Mouse (Mus musculus) limb, embryonic 13.5 days (tissue): ENCODE measurements around the gene Fam53b. TPM values are rescaled to one million over a fixed set of nuclear protein-coding genes. Genes with fewer than 3 reads are reported as not detected.
A peak's percentile ranks its signal among the peaks of the same experiment; 100 is the strongest.

Experiments
- ATAC-seq: fragments of 200-750 bp; cut with Nextera tagmentation; 2 replicates; pipeline ENCODE4 v1.8.0; 2017; ENCODE audit warnings: low read depth, moderate number of reproducible peaks, moderate TSS enrichment; ENCODE audit not compliant: low FRiP score
- H3K27ac ChIP-seq: fragments of 300-500 bp; sonication (generic); 2 replicates; pipeline ENCODE4 v1.5.1; 2015; ENCODE audit warnings: inconsistent platforms, mild to moderate bottlenecking, moderate library complexity
- H3K27me3 ChIP-seq: fragments of 300-500 bp; sonication (generic); 2 replicates; pipeline ENCODE4 v1.6.1; 2015; ENCODE audit warnings: mild to moderate bottlenecking, inconsistent platforms
- H3K36me3 ChIP-seq: fragments of 300-500 bp; sonication (generic); 2 replicates; pipeline ENCODE4 v1.6.1; 2015; ENCODE audit warnings: inconsistent platforms, mild to moderate bottlenecking, moderate library complexity
- H3K4me1 ChIP-seq: fragments of 300-500 bp; sonication (generic); 2 replicates; pipeline ENCODE4 v1.6.1; 2015; ENCODE audit warnings: inconsistent platforms
- H3K4me2 ChIP-seq: fragments of 300-500 bp; sonication (generic); replicated peaks from 2 replicates; pipeline ENCODE4 v1.6.1; 2015; ENCODE audit warnings: inconsistent platforms, mild to moderate bottlenecking, moderate library complexity
- H3K4me3 ChIP-seq: fragments of 300-500 bp; sonication (generic); 2 replicates; pipeline ENCODE4 v1.5.1; 2015; ENCODE audit warnings: moderate library complexity, mild to moderate bottlenecking, inconsistent platforms
- H3K9ac ChIP-seq: fragments of 300-500 bp; sonication (generic); 2 replicates; pipeline ENCODE4 v1.6.1; 2015; ENCODE audit warnings: mild to moderate bottlenecking, inconsistent platforms
- H3K9me3 ChIP-seq: fragments of 300-500 bp; sonication (generic); 2 replicates; pipeline ENCODE4 v1.6.1; 2016; ENCODE audit warnings: inconsistent platforms
- WGBS: fragments of 180-500 bp; shearing (Covaris S2); methylation state at CpG from one replicate; pipeline ENCODE4 v1.1.7; 2015; 5-methylcytosine and 5-hydroxymethylcytosine counted together
- polyA plus RNA-seq: library from polyadenylated mRNA; unstranded; fragments of >200 nt; fragmentation: Nextera tagmentation; extraction: Ambion mirVana; gene quantifications from 2 replicates; pipeline ENCODE4 v1.2.1, GENCODE M21; 2015

The Fam53b gene
- polyA plus RNA-seq, 1 experiment from 2014 or later, result 26.4 TPM

DNA sequence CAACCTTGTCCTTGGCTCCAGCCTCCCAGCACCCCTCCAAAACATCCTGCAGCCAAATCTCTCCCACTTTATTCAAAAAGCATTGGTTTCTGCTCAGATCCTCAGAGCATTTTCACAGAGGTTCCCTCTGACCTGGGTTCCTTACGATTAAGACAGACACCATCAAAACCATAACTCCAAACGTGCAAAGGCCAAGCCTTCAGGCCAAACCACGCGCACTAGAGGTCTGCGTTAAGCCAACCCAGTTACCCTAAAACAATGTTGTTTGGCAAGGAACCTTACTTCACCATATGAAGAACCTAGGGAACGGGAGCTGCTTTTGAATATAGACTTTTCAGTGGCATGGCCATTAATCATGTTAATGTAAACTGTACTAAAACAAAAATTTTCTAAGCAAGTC, 4.0 kb downstream of the Fam53b start:
- Histone ChIP-seq H3K9ac (peak overlapping the region; percentile 54; the same call in 1 of the 2 replicates), H3K27ac (peak overlapping the region; percentile 85; the same call in 1 of the 2 replicates), H3K27me3 (no peaks in the 10 kb centered on the region), H3K4me3 (0 out of 2 replicates have a peak overlapping the region, but pooled peaks have one; percentile 10), H3K4me1 (peaks cover 80% of the 10 kb centered on the region), H3K4me2 (peak overlapping the region; percentile 86), H3K36me3 (0 out of 2 replicates have a peak, but pooled peaks cover 11% of the 10 kb centered on the region), H3K9me3 (no peaks in the 10 kb centered on the region)
- WGBS, result 27% methylated on average over 6 of the region's 6 CpGs
- no peak for ATAC-seq

DNA sequence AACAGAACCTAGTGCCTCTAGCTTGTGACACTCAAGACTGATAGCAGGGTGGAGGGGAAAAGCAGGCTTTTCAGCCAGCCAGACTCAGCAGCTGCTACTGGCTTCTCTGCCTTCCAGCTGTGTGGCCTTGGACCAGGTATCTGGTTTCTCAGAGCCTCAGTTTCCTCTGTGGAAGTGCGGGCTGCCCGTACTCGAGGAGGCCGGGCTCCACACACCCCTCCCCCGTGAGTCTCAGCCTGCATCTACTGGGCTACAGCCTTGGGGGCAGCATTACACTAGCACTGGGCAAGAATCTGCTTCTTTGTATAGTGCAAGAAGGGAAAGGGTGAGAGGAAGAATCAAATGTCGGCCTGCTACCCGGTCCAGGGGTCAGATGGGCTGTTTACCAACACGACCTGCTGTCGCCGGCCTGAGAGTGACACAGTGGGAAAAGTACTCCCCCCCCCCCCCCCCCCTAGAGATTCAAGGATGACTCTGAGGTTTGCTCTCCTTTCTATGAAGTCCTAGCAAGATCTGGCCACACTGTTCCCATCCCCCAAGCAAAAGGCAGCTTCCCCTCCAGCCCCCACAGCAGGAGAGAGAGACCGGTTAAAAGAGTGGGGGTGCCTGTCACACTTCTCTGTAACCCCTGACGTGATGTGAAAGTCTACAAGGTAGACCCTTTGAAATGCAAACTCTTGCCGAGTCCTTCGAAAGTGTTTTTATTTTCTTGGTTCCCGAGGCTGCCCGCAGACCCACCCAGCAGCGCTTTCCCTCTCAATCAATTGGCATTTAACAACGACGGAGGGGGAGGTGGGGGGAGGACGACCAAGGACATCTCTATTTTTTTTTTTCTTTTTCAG, 4.6 kb downstream of the Fam53b start:
- ATAC-seq, result peak; percentile 31; the same call in 1 of the 2 replicates
- H3K4me2 ChIP-seq, result peak overlapping the region; percentile 86
- H3K27ac ChIP-seq, result peak overlapping the region; percentile 85; the same call in 1 of the 2 replicates
- 3% methylated on average over 20 of the region's 20 CpGs for WGBS
- peak overlapping the region; percentile 10 for H3K4me3 ChIP-seq
- no peaks in the 10 kb centered on the region for H3K9me3 ChIP-seq
- 0 out of 2 replicates have a peak, but pooled peaks cover 11% of the 10 kb centered on the region for H3K36me3 ChIP-seq
- H3K9ac ChIP-seq, result peak overlapping the region; percentile 54; the same call in 1 of the 2 replicates
- no peaks in the 10 kb centered on the region for H3K27me3 ChIP-seq
- peaks cover 80% of the 10 kb centered on the region for H3K4me1 ChIP-seq

DNA sequence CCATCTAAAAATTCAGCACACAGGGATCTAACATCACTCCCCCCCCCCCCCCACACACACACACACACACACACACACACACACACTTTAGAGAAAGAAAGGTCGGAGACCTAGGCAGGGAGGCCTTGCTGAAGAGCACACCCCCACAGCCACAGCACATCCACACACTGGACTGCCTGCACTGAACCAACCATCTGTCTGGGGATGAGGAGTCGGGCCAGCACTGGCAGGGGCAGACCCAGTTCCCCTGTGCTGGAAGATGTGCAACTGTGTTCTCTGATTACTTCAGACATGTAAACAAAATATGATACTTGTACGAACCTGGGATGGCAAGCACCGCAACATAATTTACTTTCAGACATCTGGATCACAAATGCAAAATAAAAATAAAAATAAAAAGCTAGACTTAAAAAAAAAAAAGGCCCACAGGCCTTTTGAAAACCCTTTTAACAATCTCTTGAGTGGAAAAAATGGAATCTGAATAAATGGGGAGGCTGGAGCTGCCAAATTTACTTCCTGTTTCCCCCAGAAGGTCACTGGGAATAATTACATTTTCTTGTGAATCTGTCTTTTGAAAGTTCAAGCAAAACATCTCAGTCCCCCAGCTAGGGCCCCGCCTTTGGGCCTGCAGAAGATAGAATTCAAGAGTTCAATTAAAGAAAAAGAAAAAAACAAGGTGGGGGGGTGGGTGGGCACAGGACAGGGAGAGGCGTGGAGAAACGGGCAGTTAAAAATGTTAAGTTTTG, 5.5 kb downstream of the Fam53b start:
- Histone ChIP-seq H3K4me2 (peak overlapping the region; percentile 86), H3K9ac (peak overlapping the region; percentile 54)
- WGBS, result 35% methylated on average over 7 of the region's 7 CpGs

DNA sequence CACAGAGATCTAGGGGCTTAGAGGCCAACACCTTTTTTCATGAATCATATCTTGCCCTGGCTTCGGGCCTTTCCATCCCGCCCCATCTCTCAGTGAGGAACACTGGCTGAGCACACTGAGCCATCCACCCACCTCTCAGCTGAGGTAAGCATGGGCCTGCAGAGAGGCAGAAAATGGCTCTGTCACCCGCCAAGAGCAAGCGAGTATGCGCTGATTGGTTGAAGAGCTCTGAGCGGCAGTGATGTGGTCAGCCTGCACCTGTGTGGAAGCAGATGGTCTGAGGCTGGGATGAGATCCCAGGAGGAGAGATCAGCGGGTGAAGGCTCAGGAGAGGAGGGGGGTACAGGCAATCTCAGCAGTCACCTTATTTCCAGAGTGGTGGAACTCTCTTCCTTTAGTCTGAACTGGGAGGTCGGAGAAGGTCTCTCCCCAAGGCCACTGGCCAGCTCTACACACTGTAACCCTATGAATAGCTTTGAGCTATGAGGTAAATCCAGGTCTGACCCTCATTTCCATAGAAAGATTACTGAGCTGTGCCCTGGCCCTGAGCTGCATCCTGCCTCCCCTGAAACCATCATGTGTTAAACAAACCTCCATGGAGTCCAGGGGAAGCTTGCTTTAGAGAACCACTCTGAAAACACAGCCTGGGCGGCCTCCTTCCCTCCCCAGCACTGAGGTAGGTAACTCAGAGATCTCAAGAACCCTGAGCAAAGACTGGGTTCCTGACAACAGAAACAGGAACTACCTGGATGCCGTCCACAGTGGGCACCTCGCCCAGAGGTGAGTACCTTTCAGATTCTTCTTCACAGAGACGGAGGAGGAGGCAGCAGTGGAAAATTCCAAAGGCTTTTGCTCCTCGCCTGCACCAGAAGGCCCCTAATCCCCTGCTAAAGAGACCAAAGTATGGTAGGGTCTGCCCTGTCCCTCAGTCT, 6.5 kb downstream of the Fam53b start:
- H3K9me3 ChIP-seq, result no peaks in the 10 kb centered on the region
- H3K27ac ChIP-seq, result peak overlapping the region; percentile 70
- H3K4me3 ChIP-seq, result no peak overlapping the region
- 71% methylated on average over 13 of the region's 13 CpGs for WGBS
- H3K27me3 ChIP-seq, result no peaks in the 10 kb centered on the region
- peak overlapping the region; percentile 23; the same call in 1 of the 2 replicates for H3K4me2 ChIP-seq
- H3K9ac ChIP-seq, result peak overlapping the region; percentile 15; the same call in 1 of the 2 replicates
- no peak for ATAC-seq
- H3K4me1 ChIP-seq, result peaks cover 91% of the 10 kb centered on the region
- H3K36me3 ChIP-seq, result peaks cover 15% of the 10 kb centered on the region

More for the DNA sequence above, 5.5 kb downstream of the Fam53b start:
- ATAC-seq, result no peak
- 0 out of 2 replicates have a peak, but pooled peaks cover 11% of the 10 kb centered on the region for H3K36me3 ChIP-seq
- H3K27me3 ChIP-seq, result no peaks in the 10 kb centered on the region
- no peak overlapping the region for H3K4me3 ChIP-seq
- H3K9me3 ChIP-seq, result no peaks in the 10 kb centered on the region
- H3K4me1 ChIP-seq, result peaks cover 86% of the 10 kb centered on the region
- H3K27ac ChIP-seq, result peak overlapping the region; percentile 85; the same call in 1 of the 2 replicates

DNA sequence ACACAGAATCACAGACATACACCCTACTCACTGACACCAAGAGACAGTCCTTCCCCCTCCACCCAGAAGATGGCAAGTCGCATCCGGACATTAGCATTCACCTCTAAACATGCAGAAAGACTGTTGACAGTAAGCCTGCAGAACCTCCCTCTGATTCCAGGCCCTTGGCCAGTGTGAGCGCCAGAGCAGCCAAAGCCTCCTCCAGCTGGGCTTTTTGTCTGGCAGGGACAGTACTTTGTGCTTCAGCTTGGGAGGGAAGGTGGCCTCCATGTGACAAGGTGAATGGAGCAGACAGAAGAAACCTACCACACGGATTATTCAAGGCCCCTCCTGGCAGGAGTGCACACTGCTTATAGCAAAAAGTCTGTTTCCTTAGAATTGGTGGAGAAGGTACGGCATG, 7.4 kb downstream of the Fam53b start:
- Histone ChIP-seq H3K36me3 (peaks cover 16% of the 10 kb centered on the region), H3K9me3 (no peaks in the 10 kb centered on the region), H3K4me3 (no peak overlapping the region), H3K4me1 (peaks cover 89% of the 10 kb centered on the region), H3K4me2 (no peak overlapping the region), H3K9ac (no peak overlapping the region), H3K27me3 (no peaks in the 10 kb centered on the region), H3K27ac (no peak overlapping the region)
- ATAC-seq, result no peak
- WGBS, result 80% methylated on average over 5 of the region's 5 CpGs

DNA sequence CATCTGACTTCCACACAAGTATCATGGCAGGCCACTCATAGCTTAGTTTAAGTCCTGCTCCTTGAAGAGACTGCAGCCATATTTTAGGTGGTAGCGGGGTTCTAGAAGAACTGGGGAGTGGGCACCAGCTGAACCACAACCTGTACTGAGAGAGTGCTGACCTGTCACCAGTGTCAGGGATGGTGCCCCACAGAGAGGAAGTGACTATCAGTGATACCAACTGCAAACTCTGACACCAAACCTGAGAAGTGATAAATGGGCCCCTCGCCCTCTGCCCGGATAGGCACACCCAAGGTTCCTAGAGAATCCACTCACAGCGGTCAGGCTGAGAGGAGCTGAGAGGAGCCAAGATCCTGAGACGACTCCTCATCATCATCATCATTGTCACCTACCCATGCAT, 8.7 kb downstream of the Fam53b start:
- no peak for ATAC-seq
- no peaks in the 10 kb centered on the region for H3K27me3 ChIP-seq
- no peak overlapping the region for H3K4me2 ChIP-seq
- no peaks in the 10 kb centered on the region for H3K9me3 ChIP-seq
- H3K4me1 ChIP-seq, result peaks cover 82% of the 10 kb centered on the region
- no peak overlapping the region for H3K27ac ChIP-seq
- H3K9ac ChIP-seq, result no peak overlapping the region
- 88% methylated on average over 5 of the region's 5 CpGs for WGBS
- H3K36me3 ChIP-seq, result peaks cover 16% of the 10 kb centered on the region
- H3K4me3 ChIP-seq, result no peak overlapping the region

DNA sequence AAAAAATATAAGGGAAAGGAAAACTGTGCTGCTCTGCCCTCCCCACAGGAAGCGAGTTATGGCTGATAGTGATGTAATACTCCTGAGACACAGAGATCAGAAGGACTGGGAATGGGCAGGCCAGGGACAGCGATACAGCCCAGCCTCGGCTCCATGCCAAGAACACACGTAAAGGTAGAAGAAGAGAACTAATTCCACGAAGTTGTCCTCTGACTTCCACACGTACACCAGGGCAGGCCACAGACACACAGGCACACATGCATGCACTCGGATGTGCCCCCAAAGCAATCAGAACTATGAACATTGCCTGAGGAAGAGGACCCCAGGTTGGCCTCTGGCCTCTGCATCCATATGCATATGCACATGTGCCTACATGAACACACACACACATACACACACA, 9.2 kb downstream of the Fam53b start:
- peaks cover 16% of the 10 kb centered on the region for H3K36me3 ChIP-seq
- no peak overlapping the region for H3K4me3 ChIP-seq
- H3K4me1 ChIP-seq, result peaks cover 78% of the 10 kb centered on the region
- ATAC-seq, result no peak
- no peak overlapping the region for H3K4me2 ChIP-seq
- H3K9ac ChIP-seq, result no peak overlapping the region
- WGBS, result 66% methylated on average over 7 of the region's 7 CpGs
- no peaks in the 10 kb centered on the region for H3K27me3 ChIP-seq
- no peak overlapping the region for H3K27ac ChIP-seq
- no peaks in the 10 kb centered on the region for H3K9me3 ChIP-seq

DNA sequence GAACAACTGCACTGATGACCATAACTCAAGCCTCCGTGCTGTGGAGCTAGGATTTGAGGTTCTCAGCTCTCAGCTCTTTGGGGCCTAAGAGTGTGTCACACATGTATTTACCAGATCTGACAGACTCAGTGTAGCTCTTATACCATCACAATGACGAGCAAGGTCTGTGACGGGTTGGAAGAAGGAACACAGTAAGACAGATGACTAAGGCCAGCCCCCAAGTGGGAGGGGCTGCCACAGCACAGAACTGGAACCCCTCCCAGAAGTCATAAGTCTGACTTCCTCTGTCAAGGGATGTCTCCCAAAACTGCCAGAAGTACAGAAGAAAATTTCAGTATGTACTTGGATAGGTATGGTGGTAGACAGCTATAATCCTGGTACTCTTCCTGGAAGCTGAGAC, 9.7 kb downstream of the Fam53b start:
- 76% methylated on average over 3 of the region's 3 CpGs for WGBS

DNA sequence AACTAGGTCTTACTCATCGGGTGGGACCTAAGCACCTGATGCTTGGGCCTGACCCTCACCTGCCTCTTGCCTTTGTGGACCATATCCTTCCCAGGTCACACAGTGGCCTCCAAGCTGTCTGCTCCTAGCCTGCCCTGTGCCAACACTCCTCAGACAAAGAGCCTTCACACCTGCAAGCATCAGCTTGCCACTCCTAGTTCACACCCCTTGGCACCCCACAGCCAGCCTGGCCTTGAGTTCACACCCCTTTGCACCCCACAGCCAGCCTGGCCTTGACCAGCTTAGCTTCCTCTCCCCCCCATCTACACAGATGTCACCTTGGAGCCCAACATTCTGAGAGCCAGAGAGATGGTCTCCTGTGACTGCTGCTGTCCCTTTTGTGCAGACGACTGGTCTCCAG, 10.3 kb downstream of the Fam53b start:
- 65% methylated on average over 2 of the region's 2 CpGs for WGBS
- no peaks in the 10 kb centered on the region for H3K27me3 ChIP-seq
- H3K36me3 ChIP-seq, result peaks cover 19% of the 10 kb centered on the region
- H3K27ac ChIP-seq, result no peak overlapping the region
- H3K4me3 ChIP-seq, result no peak overlapping the region
- ATAC-seq, result no peak
- no peaks in the 10 kb centered on the region for H3K9me3 ChIP-seq
- H3K4me2 ChIP-seq, result no peak overlapping the region
- H3K4me1 ChIP-seq, result peaks cover 67% of the 10 kb centered on the region
- H3K9ac ChIP-seq, result no peak overlapping the region

More for the DNA sequence above, 9.7 kb downstream of the Fam53b start:
- Histone ChIP-seq H3K27ac (no peak overlapping the region), H3K27me3 (no peaks in the 10 kb centered on the region), H3K4me3 (no peak overlapping the region), H3K9me3 (no peaks in the 10 kb centered on the region), H3K9ac (no peak overlapping the region), H3K36me3 (peaks cover 16% of the 10 kb centered on the region), H3K4me1 (peaks cover 73% of the 10 kb centered on the region), H3K4me2 (no peak overlapping the region)
- no peak for ATAC-seq

DNA sequence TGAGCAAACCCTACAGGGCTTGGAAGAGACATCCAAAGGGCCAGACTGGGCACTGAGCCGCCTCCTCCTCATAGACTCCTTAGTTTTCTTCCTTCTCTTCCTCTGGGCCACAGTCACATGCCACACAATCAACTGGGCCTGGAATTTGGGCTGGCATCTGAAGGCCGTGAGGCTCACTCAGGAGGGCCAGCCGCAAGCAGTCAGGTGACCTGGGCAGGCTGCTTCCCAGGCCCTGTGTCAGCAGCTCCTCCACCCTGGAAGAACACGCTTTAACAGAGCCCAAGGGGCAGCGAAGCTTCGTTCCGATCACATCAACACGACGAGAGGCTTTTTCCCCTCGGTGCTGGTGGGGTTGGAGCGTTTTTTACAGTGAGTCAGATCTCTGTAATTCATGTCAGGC, 11.0 kb downstream of the Fam53b start:
- Histone ChIP-seq H3K4me1 (peaks cover 60% of the 10 kb centered on the region), H3K27ac (no peak overlapping the region)

DNA sequence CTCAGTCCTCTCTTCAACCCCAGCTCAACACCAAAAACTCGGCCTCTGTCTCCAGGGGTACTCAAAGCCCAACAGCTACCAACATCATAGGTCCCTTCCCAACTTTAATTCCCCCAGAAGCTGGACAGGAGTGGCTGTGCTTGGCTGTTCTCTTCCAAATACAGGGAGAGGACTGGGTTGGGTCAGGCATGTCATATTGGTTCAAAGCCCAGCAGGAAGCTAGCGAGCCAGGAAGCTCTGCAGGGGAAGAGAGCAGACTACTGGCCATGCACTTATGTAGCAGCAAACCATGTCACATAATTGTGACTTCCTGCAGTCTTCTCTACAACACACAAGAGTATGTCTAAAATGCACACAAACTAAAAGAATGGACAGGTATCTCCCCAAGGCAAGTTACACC, 11.6 kb downstream of the Fam53b start:
- Histone ChIP-seq H3K4me1 (peaks cover 54% of the 10 kb centered on the region), H3K9ac (no peak overlapping the region), H3K36me3 (peaks cover 17% of the 10 kb centered on the region), H3K4me3 (no peak overlapping the region), H3K4me2 (no peak overlapping the region), H3K27me3 (no peaks in the 10 kb centered on the region), H3K9me3 (no peaks in the 10 kb centered on the region), H3K27ac (no peak overlapping the region)
- WGBS, result 65% methylated on average over 2 of the region's 2 CpGs
- no peak for ATAC-seq

More for the DNA sequence above, 11.0 kb downstream of the Fam53b start:
- Histone ChIP-seq H3K4me2 (no peak overlapping the region), H3K36me3 (peaks cover 20% of the 10 kb centered on the region), H3K9me3 (no peaks in the 10 kb centered on the region), H3K4me3 (no peak overlapping the region), H3K9ac (no peak overlapping the region), H3K27me3 (no peaks in the 10 kb centered on the region)
- ATAC-seq, result no peak
- 83% methylated on average over 11 of the region's 11 CpGs for WGBS
